Mouse (Mus musculus) olfactory bulb, adult 2 months (tissue): ENCODE results near the gene D17Wsu92e.

Source experiments
- CTCF ChIP-seq: fragments of 200-500 bp; IDR thresholded peaks from 2 replicates; pipeline ENCODE4 v1.5.1; 2012; ENCODE audit warnings: low read depth, mild to moderate bottlenecking, low read length, moderate library complexity; ENCODE audit not compliant: insufficient read depth
- POLR2A ChIP-seq: fragments of 200-500 bp; IDR thresholded peaks from 2 replicates; pipeline ENCODE4 v1.6.1; 2012; ENCODE audit warnings: mild to moderate bottlenecking, low read depth, low read length, moderate library complexity; ENCODE audit not compliant: insufficient read depth

DNA sequence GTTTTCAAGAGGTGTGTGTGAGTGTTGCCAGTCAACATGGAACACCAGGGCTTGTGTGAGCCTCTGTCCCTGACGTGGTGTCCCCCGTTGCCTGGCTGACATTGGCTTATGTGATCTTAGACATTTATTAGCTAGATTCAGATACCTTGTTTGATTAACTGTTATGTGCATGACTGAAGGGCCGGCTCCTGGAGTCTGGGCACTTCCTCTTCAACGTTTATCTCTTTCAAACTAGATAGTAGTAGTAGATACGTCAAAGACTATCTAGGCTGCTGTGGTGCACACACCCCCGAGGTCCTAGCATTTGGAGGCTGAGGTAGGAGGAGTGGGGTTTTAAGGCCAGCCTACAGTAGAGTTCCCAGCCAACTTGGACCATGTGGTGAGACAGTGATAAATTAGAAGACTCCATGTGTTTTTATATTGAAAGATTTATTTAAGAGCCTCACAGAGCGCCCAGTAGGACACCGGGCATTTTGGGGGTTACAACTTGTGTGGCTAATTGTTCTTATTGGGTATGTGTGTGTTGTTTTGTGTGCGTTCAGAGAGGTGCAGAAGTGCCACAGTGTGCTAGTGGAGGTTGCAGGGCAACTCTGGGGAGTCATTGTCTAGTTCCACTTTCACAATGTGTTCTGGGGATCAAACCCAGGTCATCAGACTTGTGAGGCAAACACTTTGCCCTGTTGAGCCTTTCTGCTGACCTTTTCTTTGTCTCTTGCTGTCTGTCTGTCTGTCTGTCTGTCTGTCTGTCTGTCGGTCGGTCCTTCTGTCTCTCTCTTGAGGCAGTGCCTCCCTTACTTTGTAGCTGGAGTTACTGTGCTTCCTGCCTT lies 37.4 kb upstream of the D17Wsu92e start:
- TF ChIP-seq POLR2A, result no peak
- TF ChIP-seq CTCF, result no peak
